Mouse (Mus musculus) myocyte (in vitro differentiated cells): Measurements from ENCODE around the gene Nek1. TPM values are rescaled to one million over a fixed set of nuclear protein-coding genes. Genes with fewer than 3 reads are reported as not detected.

Experiments used
- H3K27me3 ChIP-seq: one replicate; pipeline ENCODE4 v1.6.1; 2011; ENCODE audit not compliant: control insufficient read depth, insufficient read depth, insufficient read length
- H3K36me3 ChIP-seq: one replicate; pipeline ENCODE4 v1.6.1; 2011; ENCODE audit not compliant: control insufficient read depth, insufficient read depth
- H3K4me2 ChIP-seq: one replicate; pipeline ENCODE4 v1.6.1; 2011; ENCODE audit warnings: low read depth, control low read depth
- H3K4me3 ChIP-seq: one replicate; pipeline ENCODE4 v1.5.1; 2011; ENCODE audit warnings: mild to moderate bottlenecking, control low read depth, moderate library complexity
- H3K79me2 ChIP-seq: one replicate; pipeline ENCODE4 v1.6.1; 2011; ENCODE audit not compliant: control insufficient read depth, insufficient read depth
- H3ac ChIP-seq: one replicate; pipeline ENCODE4 v1.6.1; 2011; ENCODE audit not compliant: control insufficient read depth, insufficient read length
- CEBPB ChIP-seq: IDR thresholded peaks from 2 replicates; pipeline ENCODE4 v1.6.1; 2011; ENCODE audit warnings: mild to moderate bottlenecking, moderate library complexity; ENCODE audit not compliant: poor library complexity, insufficient read depth, severe bottlenecking
- E2F4 ChIP-seq: IDR thresholded peaks from one replicate; pipeline ENCODE4 v1.6.1; 2011; ENCODE audit warnings: mild to moderate bottlenecking, control low read depth, moderate library complexity; ENCODE audit not compliant: insufficient read depth
- MAX ChIP-seq: IDR thresholded peaks from one replicate; pipeline ENCODE4 v1.6.1; 2011; ENCODE audit warnings: low read depth, mild to moderate bottlenecking, control low read depth
- MYOD1 ChIP-seq, 3 experiments: IDR thresholded peaks; one replicate each; pipeline ENCODE4 v1.6.1; 2011; ENCODE audit warnings: control low read depth in 2 of 3, low read depth in 2 of 3, mild to moderate bottlenecking in 2 of 3, moderate library complexity in 1 of 3; ENCODE audit not compliant: insufficient read length in 2 of 3, control insufficient read depth in 1 of 3
- MYOG ChIP-seq, 3 experiments: IDR thresholded peaks; one replicate each; pipeline ENCODE4 v1.6.1; 2011; ENCODE audit warnings: control low read depth in 2 of 3, low read depth in 2 of 3, mild to moderate bottlenecking in 2 of 3; ENCODE audit not compliant: insufficient read length in 2 of 3, control insufficient read depth in 1 of 3, insufficient read depth in 1 of 3
- POLR2A ChIP-seq: IDR thresholded peaks from one replicate; pipeline ENCODE4 v1.6.1; 2011; ENCODE audit warnings: low read depth, mild to moderate bottlenecking, control low read depth, moderate library complexity; ENCODE audit not compliant: insufficient read length
- POLR2AphosphoS2 ChIP-seq: IDR thresholded peaks from one replicate; pipeline ENCODE4 v1.6.1; 2011; ENCODE audit warnings: low read depth, control low read depth; ENCODE audit not compliant: insufficient read length
- REST ChIP-seq: IDR thresholded peaks from one replicate; pipeline ENCODE4 v1.6.1; 2011; ENCODE audit warnings: mild to moderate bottlenecking, control low read depth, moderate library complexity; ENCODE audit not compliant: insufficient read depth, insufficient read length
- SRF ChIP-seq: IDR thresholded peaks from one replicate; pipeline ENCODE4 v1.6.1; 2011; ENCODE audit warnings: low read depth; ENCODE audit not compliant: control insufficient read depth, insufficient read length
- TCF12 ChIP-seq: IDR thresholded peaks from one replicate; pipeline ENCODE4 v1.6.1; 2011; ENCODE audit warnings: mild to moderate bottlenecking, control low read depth; ENCODE audit not compliant: poor library complexity, insufficient read depth, severe bottlenecking
- TCF3 ChIP-seq: IDR thresholded peaks from one replicate; pipeline ENCODE4 v1.6.1; 2011; ENCODE audit warnings: low read depth, control low read depth; ENCODE audit not compliant: insufficient read length
- USF1 ChIP-seq: IDR thresholded peaks from one replicate; pipeline ENCODE4 v1.6.1; 2011; ENCODE audit warnings: low read depth, mild to moderate bottlenecking, control low read depth, moderate library complexity
- polyA plus RNA-seq: library from polyadenylated mRNA; unstranded; fragments of >200 nt; fragmentation: generic; extraction: Trizol; gene quantifications from one replicate; pipeline ENCODE4 v1.2.1, GENCODE M21; 2012; ENCODE audit warnings: missing spikeins

The Nek1 gene
- polyA plus RNA-seq, 1 experiment = 3.4 TPM

DNA sequence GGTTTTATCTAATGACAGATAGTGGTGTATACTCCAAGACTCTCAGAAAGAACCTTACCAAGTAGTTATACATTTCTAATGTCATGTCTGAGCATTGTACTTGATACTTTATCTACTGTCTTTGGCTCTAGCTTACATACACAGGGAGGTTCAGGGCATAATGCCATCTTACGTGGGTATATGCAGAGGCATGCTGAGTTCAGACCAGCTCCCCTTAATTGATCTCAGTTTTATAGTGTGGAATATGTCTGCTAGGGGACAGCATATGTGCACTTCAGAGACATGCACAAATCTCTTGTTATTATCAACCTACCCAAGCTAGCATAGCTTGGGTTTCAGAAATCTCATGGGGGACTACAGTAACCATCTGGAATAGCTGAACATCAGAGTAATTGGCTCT, 60.0 kb downstream of the Nek1 start:
- no peak overlapping the region for H3ac ChIP-seq
- H3K36me3 ChIP-seq = peaks cover 19% of the 10 kb centered on the region
- no peaks in the 10 kb centered on the region for H3K79me2 ChIP-seq
- no peak overlapping the region for H3K4me3 ChIP-seq
- no peak overlapping the region for H3K4me2 ChIP-seq
- no peaks in the 10 kb centered on the region for H3K27me3 ChIP-seq
- TF ChIP-seq TCF3 (no peak), CEBPB (no peak), SRF (no peak), MYOD1 (IDR thresholded peaks at IDR 0.05; ENCODE audit: control insufficient read depth in 1 of 3, insufficient read length in 2 of 3, low read depth in 2 of 3) (no peak), POLR2AphosphoS2 (no peak), MYOG (IDR thresholded peaks at IDR 0.05; ENCODE audit: control insufficient read depth in 1 of 3, insufficient read depth in 1 of 3, insufficient read length in 2 of 3, low read depth in 2 of 3) (no peak), TCF12 (no peak), E2F4 (no peak), REST (no peak), MAX (no peak), USF1 (no peak), POLR2A (no peak)

DNA sequence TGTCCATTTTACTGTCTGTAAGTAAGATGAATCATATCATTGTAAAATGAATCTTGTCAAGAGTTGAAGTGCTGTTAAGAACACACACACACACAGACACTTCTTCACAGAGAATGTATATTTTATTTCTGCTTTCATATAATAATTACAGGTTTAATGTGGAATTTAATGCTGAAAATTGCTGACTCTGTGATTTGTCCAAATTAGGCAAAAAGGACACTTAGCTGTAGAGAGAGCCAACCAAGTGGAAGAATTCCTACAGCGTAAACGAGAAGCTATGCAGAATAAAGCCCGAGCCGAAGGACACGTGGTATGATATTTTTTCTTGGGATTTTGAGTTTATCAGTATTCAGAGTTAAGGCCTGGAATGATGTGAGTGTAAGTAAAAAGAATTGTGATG, 61.3 kb downstream of the Nek1 start:
- Histone ChIP-seq H3K36me3 (peaks cover 18% of the 10 kb centered on the region), H3K27me3 (no peaks in the 10 kb centered on the region)
- TF ChIP-seq E2F4 = no peak
- no peak for TF ChIP-seq REST
- no peak for TF ChIP-seq MAX
- no peak for TF ChIP-seq POLR2AphosphoS2
- no peak for TF ChIP-seq MYOG (IDR thresholded peaks at IDR 0.05; ENCODE audit: control insufficient read depth in 1 of 3, insufficient read depth in 1 of 3, insufficient read length in 2 of 3, low read depth in 2 of 3)
- no peak for TF ChIP-seq MYOD1 (IDR thresholded peaks at IDR 0.05; ENCODE audit: control insufficient read depth in 1 of 3, insufficient read length in 2 of 3, low read depth in 2 of 3)
- no peak for TF ChIP-seq SRF
- no peak for TF ChIP-seq TCF3
- no peak for TF ChIP-seq POLR2A

DNA sequence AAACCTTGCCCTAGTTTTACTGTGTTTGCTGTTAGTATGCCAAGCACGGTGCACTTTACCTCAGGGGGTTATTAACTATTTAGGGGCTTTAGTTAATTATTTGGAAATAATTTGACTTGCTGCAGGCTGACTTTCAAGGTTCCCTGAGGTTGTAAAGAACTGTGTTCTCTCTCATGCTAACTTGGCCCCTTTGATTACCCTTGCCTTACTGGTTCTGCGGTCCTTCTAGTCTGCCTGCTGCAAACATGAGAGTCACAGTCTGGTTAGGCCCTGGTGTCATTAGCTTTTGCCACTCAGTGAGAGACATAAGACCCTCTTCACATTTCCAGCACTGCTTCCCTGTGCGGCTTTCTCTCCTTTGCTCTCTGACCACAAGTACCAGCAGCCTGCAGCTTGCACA, 64.0 kb downstream of the Nek1 start:
- Histone ChIP-seq H3K27me3 (no peaks in the 10 kb centered on the region), H3K79me2 (no peaks in the 10 kb centered on the region), H3K36me3 (peaks cover 15% of the 10 kb centered on the region), H3K4me3 (no peak overlapping the region), H3K4me2 (no peak overlapping the region), H3ac (no peak overlapping the region)
- TF ChIP-seq MAX = no peak
- TF ChIP-seq MYOG (IDR thresholded peaks at IDR 0.05; ENCODE audit: control insufficient read depth in 1 of 3, insufficient read depth in 1 of 3, insufficient read length in 2 of 3, low read depth in 2 of 3) = no peak
- TF ChIP-seq POLR2A = no peak
- no peak for TF ChIP-seq TCF12
- TF ChIP-seq E2F4 = no peak
- TF ChIP-seq MYOD1 (IDR thresholded peaks at IDR 0.05; ENCODE audit: control insufficient read depth in 1 of 3, insufficient read length in 2 of 3, low read depth in 2 of 3) = no peak
- TF ChIP-seq POLR2AphosphoS2 = no peak

More for the DNA sequence above, 61.3 kb downstream of the Nek1 start:
- H3K79me2 ChIP-seq = no peaks in the 10 kb centered on the region
- no peak overlapping the region for H3K4me2 ChIP-seq
- no peak overlapping the region for H3ac ChIP-seq
- H3K4me3 ChIP-seq = no peak overlapping the region

DNA sequence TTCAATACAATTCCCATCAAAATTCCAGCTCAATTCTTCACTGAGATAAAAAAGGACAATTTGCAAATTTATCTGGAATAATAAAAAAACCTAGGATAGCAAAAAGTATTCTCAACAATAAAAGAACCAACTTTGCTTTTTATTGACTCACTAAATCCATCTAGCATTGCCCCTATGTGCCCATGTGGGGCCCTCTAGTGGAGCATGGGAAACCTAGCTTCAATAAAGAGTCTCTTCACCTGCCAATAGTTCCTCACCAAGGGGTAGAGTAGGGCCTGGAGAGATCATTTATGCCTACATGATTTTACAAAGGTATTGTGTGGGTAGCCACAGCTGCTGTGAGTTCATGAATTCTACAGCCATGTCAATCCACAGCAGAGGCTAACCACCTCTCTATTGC, 66.1 kb downstream of the Nek1 start:
- H3K36me3 ChIP-seq = peaks cover 15% of the 10 kb centered on the region
- TF ChIP-seq MAX = no peak
- no peak for TF ChIP-seq POLR2AphosphoS2
- no peak for TF ChIP-seq POLR2A
- TF ChIP-seq MYOD1 (IDR thresholded peaks at IDR 0.05; ENCODE audit: control insufficient read depth in 1 of 3, insufficient read length in 2 of 3, low read depth in 2 of 3) = no peak
- TF ChIP-seq SRF = no peak
- no peak for TF ChIP-seq E2F4
- no peak for TF ChIP-seq TCF3
- TF ChIP-seq USF1 = no peak
- no peak for TF ChIP-seq MYOG (IDR thresholded peaks at IDR 0.05; ENCODE audit: control insufficient read depth in 1 of 3, insufficient read depth in 1 of 3, insufficient read length in 2 of 3, low read depth in 2 of 3)
- no peak for TF ChIP-seq REST
- TF ChIP-seq TCF12 = no peak
- no peaks in the 10 kb centered on the region for H3K79me2 ChIP-seq
- no peak overlapping the region for H3K4me2 ChIP-seq
- H3K27me3 ChIP-seq = no peaks in the 10 kb centered on the region
- no peak overlapping the region for H3ac ChIP-seq
- H3K4me3 ChIP-seq = no peak overlapping the region

DNA sequence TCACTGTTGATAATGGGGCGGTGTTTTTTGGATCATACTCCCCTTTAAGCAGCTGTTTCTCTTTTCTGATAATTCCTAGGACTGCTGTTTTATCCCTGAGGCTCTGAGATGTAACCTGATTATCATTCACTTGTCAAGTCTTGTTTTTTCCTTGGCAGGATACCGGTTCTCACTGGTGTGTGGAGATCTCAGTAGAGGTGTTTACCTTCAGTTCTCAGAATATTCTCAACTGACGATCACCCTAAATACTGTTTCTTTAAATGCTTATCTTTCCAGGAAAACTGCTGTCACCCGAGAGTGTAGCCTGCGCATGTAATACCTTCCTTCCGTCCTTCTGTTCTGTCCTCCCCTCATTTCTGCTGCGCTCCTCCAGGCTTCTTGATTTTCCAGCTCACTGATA, 67.4 kb downstream of the Nek1 start:
- Histone ChIP-seq H3ac (no peak overlapping the region), H3K79me2 (no peaks in the 10 kb centered on the region), H3K27me3 (no peaks in the 10 kb centered on the region), H3K4me2 (no peak overlapping the region), H3K4me3 (no peak overlapping the region), H3K36me3 (peaks cover 12% of the 10 kb centered on the region)
- TF ChIP-seq MAX (no peak), E2F4 (no peak), MYOG (IDR thresholded peaks at IDR 0.05; ENCODE audit: control insufficient read depth in 1 of 3, insufficient read depth in 1 of 3, insufficient read length in 2 of 3, low read depth in 2 of 3) (no peak), SRF (no peak), CEBPB (no peak), USF1 (no peak), POLR2AphosphoS2 (no peak), TCF3 (no peak), POLR2A (no peak), REST (no peak), TCF12 (no peak)
